Mouse (Mus musculus) midbrain, embryonic 12.5 days (tissue): Measurements from ENCODE around the gene Med7. TPM values are rescaled to one million over a fixed set of nuclear protein-coding genes. Genes with fewer than 3 reads are reported as not detected.
A peak's percentile ranks its signal among the peaks of the same experiment; 100 is the strongest.
"Not testable (repeated sequence)": the region's sequence is repeated elsewhere in the genome, so short reads cannot be mapped to it uniquely, and the experiment has no call there.

Experiments used
- ATAC-seq: fragments of 200-750 bp; cut with Nextera tagmentation; 2 replicates; pipeline ENCODE4 v1.8.0; 2017; ENCODE audit warnings: low read depth, moderate TSS enrichment, moderate library complexity; ENCODE audit not compliant: low FRiP score
- H3K27ac ChIP-seq: fragments of 300-500 bp; sonication (generic); replicated peaks from 2 replicates; pipeline ENCODE4 v1.5.1; 2016; ENCODE audit warnings: mild to moderate bottlenecking
- H3K27me3 ChIP-seq: fragments of 300-500 bp; sonication (generic); 2 replicates; pipeline ENCODE4 v1.6.1; 2016; ENCODE audit warnings: mild to moderate bottlenecking
- H3K36me3 ChIP-seq: fragments of 300-500 bp; sonication (generic); 2 replicates; pipeline ENCODE4 v1.6.1; 2016
- H3K4me1 ChIP-seq: fragments of 300-500 bp; sonication (generic); 2 replicates; pipeline ENCODE4 v1.6.1; 2016
- H3K4me2 ChIP-seq: fragments of 300-500 bp; sonication (generic); replicated peaks from 2 replicates; pipeline ENCODE4 v1.6.1; 2016; ENCODE audit warnings: mild to moderate bottlenecking, moderate library complexity
- H3K4me3 ChIP-seq: fragments of 300-500 bp; sonication (generic); 2 replicates; pipeline ENCODE4 v1.5.1; 2016; ENCODE audit warnings: mild to moderate bottlenecking
- H3K9ac ChIP-seq: fragments of 300-500 bp; sonication (generic); replicated peaks from 2 replicates; pipeline ENCODE4 v1.6.1; 2016; ENCODE audit warnings: mild to moderate bottlenecking, moderate library complexity
- H3K9me3 ChIP-seq: fragments of 300-500 bp; sonication (generic); 2 replicates; pipeline ENCODE4 v1.6.1; 2016; ENCODE audit warnings: mild to moderate bottlenecking
- WGBS: fragments of 180-500 bp; shearing (Covaris S2); methylation state at CpG from one replicate; pipeline ENCODE4 v1.1.7; 2016; 5-methylcytosine and 5-hydroxymethylcytosine counted together
- polyA plus RNA-seq: library from polyadenylated mRNA; unstranded; fragments of >200 nt; fragmentation: Nextera tagmentation; extraction: Ambion mirVana; gene quantifications from 2 replicates; pipeline ENCODE4 v1.2.1, GENCODE M21; 2016

The Med7 gene
- polyA plus RNA-seq, 1 experiment from 2014 or later, result 89.0 TPM

DNA sequence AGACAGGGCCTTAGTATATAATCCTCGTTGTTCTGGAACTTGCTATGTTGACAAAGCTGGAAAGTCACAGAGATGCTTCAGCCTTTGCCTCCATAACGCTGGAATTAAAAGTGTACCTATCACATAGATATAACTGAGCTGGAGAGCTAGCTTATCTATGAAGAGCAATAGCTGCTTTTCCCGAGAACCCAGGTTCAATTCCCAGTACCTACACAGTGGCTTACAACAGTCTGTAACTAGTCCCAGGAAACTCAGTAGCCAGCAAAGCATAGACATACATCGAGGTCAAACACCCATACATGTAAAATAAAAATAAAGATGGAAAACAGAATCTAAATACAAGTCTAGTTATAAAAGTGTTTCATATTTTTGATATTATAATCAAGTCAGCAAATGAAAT lies 38.3 kb upstream of the Med7 start:
- no peak for ATAC-seq
- H3K9me3 ChIP-seq, result no peaks in the 10 kb centered on the region
- H3K4me3 ChIP-seq, result no peak overlapping the region
- 84% methylated on average over 4 of the region's 4 CpGs for WGBS
- no peaks in the 10 kb centered on the region for H3K4me1 ChIP-seq
- no peak overlapping the region for H3K9ac ChIP-seq
- no peaks in the 10 kb centered on the region for H3K36me3 ChIP-seq
- H3K27me3 ChIP-seq, result no peaks in the 10 kb centered on the region
- no peak overlapping the region for H3K27ac ChIP-seq
- H3K4me2 ChIP-seq, result no peak overlapping the region

DNA sequence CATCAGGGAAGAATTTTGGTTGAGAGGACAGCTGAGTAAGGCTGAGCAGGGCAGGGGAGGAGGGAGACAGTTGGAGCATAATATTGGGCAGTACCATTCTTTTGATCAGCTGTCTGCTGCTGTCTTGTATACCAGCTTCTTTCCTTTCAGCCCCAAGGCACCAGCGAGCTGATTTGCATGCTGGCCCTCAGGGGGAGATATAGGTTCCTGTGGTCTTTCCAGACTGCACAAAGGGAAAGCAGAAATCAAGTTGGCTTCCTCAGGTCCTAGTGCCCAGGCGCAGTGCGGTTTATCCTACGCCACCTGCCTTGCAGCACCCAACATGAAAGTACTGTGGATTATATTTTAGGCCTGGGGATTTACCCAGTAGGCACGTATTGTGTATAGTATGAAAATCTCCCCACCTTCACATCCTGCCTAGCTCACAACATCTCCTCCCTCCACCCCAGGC lies 37.8 kb upstream of the Med7 start:
- Histone ChIP-seq H3K9me3 (no peaks in the 10 kb centered on the region), H3K27me3 (no peaks in the 10 kb centered on the region), H3K9ac (no peak overlapping the region), H3K36me3 (no peaks in the 10 kb centered on the region), H3K4me1 (no peaks in the 10 kb centered on the region), H3K27ac (no peak overlapping the region), H3K4me3 (no peak overlapping the region), H3K4me2 (no peak overlapping the region)
- 61% methylated on average over 5 of the region's 5 CpGs for WGBS
- ATAC-seq, result no peak

DNA sequence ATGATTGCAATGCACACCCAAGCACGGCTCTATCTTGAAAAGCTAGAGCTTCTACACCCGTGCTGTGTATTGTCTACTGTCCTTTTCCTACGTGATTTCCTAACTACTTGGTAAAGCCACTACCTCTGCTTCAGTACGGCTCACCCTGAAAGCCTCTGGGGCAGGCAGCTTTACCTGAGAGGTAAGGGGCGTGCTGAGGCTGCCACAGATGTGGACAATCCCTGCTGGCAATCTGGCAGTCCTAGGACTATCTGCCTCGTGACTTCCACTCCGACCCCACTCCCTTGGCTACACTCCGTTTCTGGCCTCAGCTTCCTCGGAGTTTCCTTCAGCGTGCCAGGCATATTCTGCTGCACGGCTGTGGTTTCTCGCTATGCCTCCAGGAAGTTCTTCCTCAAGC lies 35.2 kb upstream of the Med7 start:
- no peaks in the 10 kb centered on the region for H3K27me3 ChIP-seq
- H3K4me1 ChIP-seq, result no peaks in the 10 kb centered on the region
- H3K36me3 ChIP-seq, result no peaks in the 10 kb centered on the region
- no peak overlapping the region for H3K27ac ChIP-seq
- H3K4me3 ChIP-seq, result no peak overlapping the region
- 86% methylated on average over 12 of the region's 12 CpGs for WGBS
- H3K9ac ChIP-seq, result no peak overlapping the region
- H3K4me2 ChIP-seq, result no peak overlapping the region
- H3K9me3 ChIP-seq, result no peaks in the 10 kb centered on the region
- no peak for ATAC-seq

DNA sequence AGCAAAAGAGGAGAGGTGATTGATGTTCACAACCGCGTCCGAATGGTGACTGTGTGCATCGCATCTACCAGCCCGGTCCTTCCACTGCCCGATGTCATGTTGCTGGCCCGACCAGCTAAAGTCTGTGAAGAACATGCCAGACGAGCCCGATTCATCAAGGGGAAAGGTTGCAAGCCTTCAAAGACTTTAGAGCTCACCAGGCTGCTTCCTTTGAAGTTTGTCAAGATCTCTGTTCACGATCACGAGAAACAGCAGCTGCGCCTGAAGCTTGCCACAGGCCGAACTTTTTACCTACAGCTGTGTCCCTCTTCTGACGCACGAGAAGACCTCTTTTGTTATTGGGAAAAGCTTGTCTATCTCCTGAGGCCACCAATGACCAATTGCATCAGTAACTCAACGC lies 31.7 kb upstream of the Med7 start:
- no peaks in the 10 kb centered on the region for H3K36me3 ChIP-seq
- H3K4me1 ChIP-seq, result no peaks in the 10 kb centered on the region
- WGBS, result 87% methylated on average over 16 of the region's 16 CpGs
- no peaks in the 10 kb centered on the region for H3K9me3 ChIP-seq
- ATAC-seq, result no peak
- H3K27ac ChIP-seq, result no peak overlapping the region
- H3K9ac ChIP-seq, result no peak overlapping the region
- H3K27me3 ChIP-seq, result no peaks in the 10 kb centered on the region
- H3K4me2 ChIP-seq, result no peak overlapping the region
- H3K4me3 ChIP-seq, result no peak overlapping the region

DNA sequence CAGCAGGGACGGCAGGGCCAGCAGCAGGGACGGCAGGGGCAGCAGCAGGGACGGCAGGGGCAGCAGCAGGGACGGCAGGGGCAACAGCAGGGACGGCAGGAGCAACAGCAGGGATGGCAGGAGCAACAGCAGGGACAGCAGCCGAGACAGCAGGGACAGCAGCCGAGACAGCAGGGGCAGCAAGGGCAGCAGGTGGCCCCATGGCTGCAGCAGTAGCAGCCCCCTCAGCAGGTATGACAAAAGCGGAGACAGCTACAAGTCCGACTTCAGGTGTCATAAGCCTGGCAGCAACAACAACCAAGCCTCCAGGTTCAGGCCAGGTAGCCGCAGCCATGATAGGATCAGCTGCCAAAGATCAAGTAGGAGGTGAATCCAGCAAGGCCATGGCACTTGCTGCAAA lies 30.0 kb upstream of the Med7 start:
- H3K4me2 ChIP-seq, result 0 out of 2 replicates have a peak overlapping the region, but pooled peaks have one; percentile 11
- H3K4me3 ChIP-seq, result no peak overlapping the region
- no peaks in the 10 kb centered on the region for H3K4me1 ChIP-seq
- ATAC-seq, result no peak
- H3K9ac ChIP-seq, result no peak overlapping the region
- WGBS, result 38% methylated on average over 10 of the region's 10 CpGs
- H3K9me3 ChIP-seq, result no peaks in the 10 kb centered on the region
- H3K27ac ChIP-seq, result no peak overlapping the region
- no peaks in the 10 kb centered on the region for H3K36me3 ChIP-seq
- H3K27me3 ChIP-seq, result no peaks in the 10 kb centered on the region

DNA sequence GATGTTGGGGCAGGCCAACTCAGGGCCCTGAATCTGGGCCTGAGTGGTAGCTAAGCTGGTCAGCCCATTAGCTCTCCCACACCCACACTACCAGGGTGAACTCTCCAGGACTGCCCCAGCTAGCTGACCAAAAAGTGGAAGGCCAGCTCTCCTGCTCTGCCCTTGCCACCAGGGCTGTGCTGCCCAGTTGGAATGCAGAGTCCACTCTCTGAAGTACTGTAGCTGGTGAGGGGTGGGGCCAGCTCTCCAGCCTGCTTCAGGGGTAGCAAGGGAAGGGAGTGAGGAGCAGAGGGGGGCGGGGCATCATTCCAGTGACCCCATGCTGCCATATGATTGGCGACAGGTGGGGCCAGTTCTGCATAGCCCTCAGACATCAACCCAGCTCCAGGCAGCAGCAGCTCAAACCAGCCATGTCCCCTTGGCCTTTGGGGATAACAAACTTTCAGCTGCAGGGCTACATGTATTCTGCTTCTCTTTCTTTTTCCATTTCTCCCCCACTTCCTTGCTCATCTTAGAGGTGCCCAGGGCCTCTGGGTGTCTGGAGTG lies 26.6 kb upstream of the Med7 start:
- no peak overlapping the region for H3K4me2 ChIP-seq
- 46% methylated on average over 2 of the region's 2 CpGs for WGBS
- H3K9me3 ChIP-seq, result no peaks in the 10 kb centered on the region
- H3K4me3 ChIP-seq, result no peak overlapping the region
- no peak for ATAC-seq
- H3K27me3 ChIP-seq, result no peaks in the 10 kb centered on the region
- H3K9ac ChIP-seq, result no peak overlapping the region
- H3K4me1 ChIP-seq, result no peaks in the 10 kb centered on the region
- H3K36me3 ChIP-seq, result no peaks in the 10 kb centered on the region
- H3K27ac ChIP-seq, result no peak overlapping the region

DNA sequence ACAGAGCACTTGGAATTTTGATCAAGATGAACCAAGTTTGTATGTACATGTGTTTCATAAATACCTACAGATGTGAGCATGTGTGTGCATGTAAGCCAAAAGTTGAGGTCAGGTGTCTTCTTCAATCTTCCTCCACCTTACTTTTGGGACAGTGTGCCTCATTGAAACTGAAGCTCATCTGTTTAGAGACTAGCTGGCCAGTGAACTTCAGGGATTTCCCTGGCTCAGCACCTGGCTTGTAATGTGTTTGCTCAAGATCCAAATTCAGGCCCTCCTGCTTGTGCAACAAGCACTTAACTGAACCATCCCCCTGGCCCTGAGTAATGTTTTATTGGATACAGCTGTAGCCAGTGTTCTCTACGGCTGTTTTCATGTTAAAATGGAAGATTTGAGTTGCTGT lies 18.3 kb upstream of the Med7 start:
- H3K9me3 ChIP-seq, result no peaks in the 10 kb centered on the region
- no peak overlapping the region for H3K27ac ChIP-seq
- no peak overlapping the region for H3K9ac ChIP-seq
- WGBS, result 88% methylated on average over 1 of the region's 1 CpGs
- no peak overlapping the region for H3K4me3 ChIP-seq
- no peaks in the 10 kb centered on the region for H3K4me1 ChIP-seq
- no peak overlapping the region for H3K4me2 ChIP-seq
- no peaks in the 10 kb centered on the region for H3K36me3 ChIP-seq
- no peaks in the 10 kb centered on the region for H3K27me3 ChIP-seq
- no peak for ATAC-seq

DNA sequence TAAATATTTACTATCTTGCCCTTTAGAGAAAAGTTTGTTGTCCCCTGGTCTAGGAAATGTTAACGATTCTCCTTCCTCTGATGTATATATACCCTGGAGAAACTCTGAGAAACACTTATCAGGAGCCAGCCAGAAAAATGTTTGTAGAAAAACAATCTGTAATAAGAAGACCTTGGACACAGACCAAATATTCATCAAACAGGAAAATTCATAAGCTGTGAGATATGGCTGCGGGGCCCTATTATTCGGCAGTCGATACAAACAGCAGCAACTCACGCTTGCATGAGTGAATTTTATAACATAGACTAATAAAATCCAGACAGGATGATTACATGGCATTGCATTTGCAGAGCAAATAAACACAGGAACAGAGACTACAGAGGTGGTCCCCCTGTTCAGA lies 17.9 kb upstream of the Med7 start:
- Histone ChIP-seq H3K4me1 (no peaks in the 10 kb centered on the region), H3K27me3 (no peaks in the 10 kb centered on the region), H3K36me3 (no peaks in the 10 kb centered on the region), H3K27ac (no peak overlapping the region), H3K9me3 (no peaks in the 10 kb centered on the region), H3K9ac (no peak overlapping the region), H3K4me2 (no peak overlapping the region), H3K4me3 (no peak overlapping the region)
- 91% methylated on average over 5 of the region's 5 CpGs for WGBS
- no peak for ATAC-seq

DNA sequence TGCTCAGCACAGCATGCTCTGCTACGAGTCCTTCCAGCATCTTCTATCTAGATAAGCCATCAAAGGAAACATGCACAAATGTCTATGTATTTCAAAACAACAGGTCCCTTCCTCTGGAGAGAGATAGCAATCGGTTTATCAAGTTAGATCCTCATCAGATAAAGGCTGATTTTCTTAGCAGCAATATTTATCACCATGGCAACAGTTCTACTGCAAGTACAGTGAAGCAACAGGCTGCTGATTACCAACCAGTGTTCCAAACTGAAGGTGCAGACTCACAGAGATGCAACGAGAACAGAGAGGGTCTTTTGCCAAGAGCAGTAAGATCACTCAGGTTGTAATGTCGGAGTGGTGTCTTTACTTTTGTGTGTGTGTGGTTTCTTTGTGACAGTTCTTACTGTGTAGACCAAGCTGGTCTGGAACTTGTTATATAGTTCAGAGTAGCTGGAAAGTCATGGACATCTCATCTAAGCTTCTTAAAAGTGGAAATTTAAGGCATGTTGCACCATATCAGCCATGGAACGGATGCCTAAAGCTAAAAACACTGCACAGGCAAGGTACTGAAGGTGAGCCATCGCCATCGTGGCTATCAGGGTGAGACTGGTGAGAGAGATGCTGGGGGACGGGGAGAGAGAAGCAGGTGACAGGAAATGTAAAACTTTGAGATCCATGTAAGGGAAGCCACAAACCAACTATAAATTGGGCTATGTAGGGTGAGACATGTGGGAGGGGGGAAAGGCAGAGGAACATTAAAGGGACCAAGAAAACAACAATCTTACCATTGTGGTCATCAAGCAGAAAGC lies 15.4 kb upstream of the Med7 start:
- 90% methylated on average over 8 of the region's 8 CpGs for WGBS
- no peak for ATAC-seq
- Histone ChIP-seq H3K4me2 (no peak overlapping the region), H3K27me3 (no peaks in the 10 kb centered on the region), H3K9me3 (no peaks in the 10 kb centered on the region), H3K4me3 (no peak overlapping the region), H3K9ac (no peak overlapping the region), H3K4me1 (no peaks in the 10 kb centered on the region), H3K27ac (no peak overlapping the region), H3K36me3 (no peaks in the 10 kb centered on the region)

DNA sequence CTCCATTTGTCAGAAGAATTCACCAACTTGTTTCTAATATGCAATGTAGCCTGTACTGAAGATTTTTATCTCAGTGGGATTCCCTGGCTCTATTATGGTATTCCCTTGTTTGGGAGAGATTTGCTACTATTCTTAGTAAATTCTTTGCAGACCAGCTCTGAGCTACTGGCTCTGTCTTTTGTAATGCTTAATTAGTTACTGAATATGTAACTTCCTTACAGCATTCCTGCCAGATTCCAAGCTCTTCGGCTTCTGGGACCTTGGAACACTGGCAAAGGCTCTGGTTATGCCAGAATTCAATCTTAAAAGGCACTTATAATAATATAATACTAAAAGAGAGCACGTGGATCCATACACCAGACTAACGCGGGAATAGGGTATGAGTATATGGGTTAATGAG lies 8.6 kb upstream of the Med7 start:
- not testable (repeated sequence) for H3K4me2 ChIP-seq, H3K36me3 ChIP-seq, H3K4me3 ChIP-seq, ATAC-seq, H3K27ac ChIP-seq, H3K9ac ChIP-seq, H3K9me3 ChIP-seq, H3K27me3 ChIP-seq, H3K4me1 ChIP-seq
- 44% methylated on average over 4 of the region's 4 CpGs for WGBS

DNA sequence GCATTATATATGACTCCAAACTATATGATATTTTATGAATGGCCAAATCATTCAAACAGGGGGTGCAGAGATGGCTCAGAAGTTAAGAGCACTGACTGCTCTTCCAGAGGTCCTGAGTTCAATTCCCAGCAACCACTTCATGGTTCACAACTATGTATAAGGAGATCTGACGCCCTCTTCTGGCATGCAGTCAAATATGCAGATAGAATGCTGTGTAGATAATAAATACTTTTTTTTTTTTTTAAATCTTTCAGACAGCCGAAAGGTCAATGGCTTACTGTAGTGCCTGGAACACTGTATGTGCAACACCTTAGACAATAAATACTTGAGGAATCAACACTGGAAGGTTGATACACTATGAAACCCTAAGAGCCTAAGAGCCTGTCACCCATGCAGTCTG lies 6.6 kb upstream of the Med7 start:
- Histone ChIP-seq H3K9me3 (no peaks in the 10 kb centered on the region), H3K27ac (no peak overlapping the region), H3K4me2 (no peak overlapping the region), H3K9ac (no peak overlapping the region), H3K4me1 (no peaks in the 10 kb centered on the region), H3K4me3 (no peak overlapping the region), H3K27me3 (no peaks in the 10 kb centered on the region), H3K36me3 (no peaks in the 10 kb centered on the region)
- no peak for ATAC-seq
- 86% methylated on average over 2 of the region's 2 CpGs for WGBS

DNA sequence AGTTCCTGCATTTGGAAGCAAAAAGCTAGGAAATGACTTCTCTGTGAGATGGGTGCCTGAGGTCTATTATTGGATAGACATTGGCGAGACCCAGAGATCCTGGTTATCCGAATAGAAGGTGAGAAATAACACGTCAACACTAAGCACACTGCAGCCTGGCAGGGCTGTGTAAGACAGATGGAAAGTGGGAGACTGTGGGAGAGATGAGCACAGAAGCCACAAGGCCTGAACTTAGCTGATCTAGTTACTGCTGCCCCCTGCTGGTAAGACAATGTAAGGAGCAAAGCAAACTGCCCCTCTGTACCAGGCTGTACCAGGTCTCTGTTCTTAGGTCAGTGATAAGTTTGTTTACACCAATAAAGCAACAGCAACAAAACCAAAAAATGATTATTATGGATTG lies 5.6 kb upstream of the Med7 start:
- H3K9ac ChIP-seq, result no peak overlapping the region
- H3K4me2 ChIP-seq, result no peak overlapping the region
- H3K27me3 ChIP-seq, result no peaks in the 10 kb centered on the region
- peak; percentile 87 for ATAC-seq
- H3K9me3 ChIP-seq, result no peaks in the 10 kb centered on the region
- WGBS, result 21% methylated on average over 3 of the region's 3 CpGs
- no peak overlapping the region for H3K4me3 ChIP-seq
- H3K36me3 ChIP-seq, result no peaks in the 10 kb centered on the region
- no peak overlapping the region for H3K27ac ChIP-seq
- peaks cover 2% of the 10 kb centered on the region; the same call in 1 of the 2 replicates for H3K4me1 ChIP-seq

DNA sequence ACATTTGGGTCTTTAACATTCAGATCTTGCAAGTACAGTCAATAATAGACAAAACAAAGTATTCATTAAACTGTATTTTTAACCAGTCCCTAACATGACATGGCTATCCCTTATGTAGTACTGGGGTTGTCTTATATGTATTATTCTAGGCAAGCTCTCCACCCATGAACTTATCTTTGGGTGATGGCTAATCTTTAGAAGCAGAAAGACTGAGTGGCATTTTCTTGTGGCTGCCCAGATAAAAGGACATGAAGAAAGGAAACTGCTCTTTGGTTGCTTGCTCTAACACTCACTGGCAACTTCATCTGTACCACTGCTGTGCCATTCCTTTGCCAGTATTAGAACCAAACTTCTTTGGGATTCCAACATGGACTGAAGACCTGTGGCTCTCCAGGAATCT lies 1.4 kb upstream of the Med7 start:
- H3K27ac ChIP-seq, result no peak overlapping the region
- H3K27me3 ChIP-seq, result no peaks in the 10 kb centered on the region
- H3K36me3 ChIP-seq, result peaks cover 8% of the 10 kb centered on the region
- H3K4me3 ChIP-seq, result no peak overlapping the region
- ATAC-seq, result no peak
- no peaks in the 10 kb centered on the region for H3K9me3 ChIP-seq
- no peak overlapping the region for H3K9ac ChIP-seq
- H3K4me2 ChIP-seq, result no peak overlapping the region
- H3K4me1 ChIP-seq, result peaks cover 7% of the 10 kb centered on the region
